Mouse (Mus musculus) small intestine, adult 2 months (tissue): ENCODE results near the gene Gm44579.

Source experiments
- CTCF ChIP-seq: fragments of 200-500 bp; IDR thresholded peaks from 2 replicates; pipeline ENCODE4 v1.5.1; 2012; ENCODE audit warnings: low read depth, mild to moderate bottlenecking, control low read depth, inconsistent platforms, low read length, moderate library complexity, mixed read lengths; ENCODE audit not compliant: insufficient replicate concordance, insufficient read length; ENCODE audit errors: extremely low read depth
- POLR2A ChIP-seq: fragments of 200-500 bp; IDR thresholded peaks from 2 replicates; pipeline ENCODE4 v1.6.1; 2012; ENCODE audit warnings: low read depth, mild to moderate bottlenecking, control low read depth, inconsistent platforms, low read length, moderate library complexity

- TF ChIP-seq CTCF: no peak
- TF ChIP-seq POLR2A: no peak
These were observed 7.4 kb downstream of the Gm44579 start for GRCm38 (mm10) chr15:98213336-98213870.
